Comparison of ENCODE assay signal across 17 mouse cellular contexts in the genomic region with DNA sequence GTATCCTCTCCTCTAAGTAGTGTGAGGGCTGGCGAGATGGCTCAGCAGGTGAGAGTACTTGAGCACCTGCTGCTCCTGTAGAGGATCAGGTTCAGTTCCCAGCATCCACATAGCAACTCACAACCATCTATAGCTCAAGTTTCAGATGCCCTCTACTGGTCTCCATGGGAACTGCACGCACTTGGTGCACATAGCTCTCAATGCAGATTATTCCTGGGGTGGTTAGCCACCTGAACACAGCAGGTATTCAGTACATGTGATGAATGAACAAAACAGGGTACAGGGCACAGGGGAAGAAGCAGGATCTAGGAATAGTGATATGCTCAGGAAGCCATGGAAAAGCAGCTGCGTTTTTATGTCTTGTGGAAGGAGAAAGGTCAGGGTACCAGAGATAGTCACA. TPM values are rescaled to one million over a fixed set of nuclear protein-coding genes. Genes with fewer than 3 reads are reported as not detected.
A peak's percentile ranks its signal among the peaks of the same experiment; 100 is the strongest.
DNase-seq lines count a peak whose midpoint lies in the region; ATAC-seq and TF ChIP-seq lines count a peak whose summit lies in the region.
"Had no signal": no experiment of that assay in that cellular context is flagged by ENCODE, and none has a peak within 500 bp of the region (broad histone marks: within the 10 kb centered on the region; RNA-seq: fewer than 3 reads in every experiment).

No protein-coding gene starts in this region.

- H3K9ac ChIP-seq in lung, postnatal 0 days (replicated peaks; ENCODE audit: low read depth), result no peak overlapping the region
- H3K9ac ChIP-seq: embryonic facial prominence, embryonic 13.5 days; heart, embryonic 15.5 days; limb, embryonic 13.5 days; lung, embryonic 15.5 days; neural tube, embryonic 12.5 days; stomach, embryonic 15.5 days had no signal

- H3K4me1 ChIP-seq in kidney, adult 2 months (ENCODE audit: control insufficient read depth, insufficient read depth, low read length), result no peaks in the 10 kb centered on the region
- no peaks in the 10 kb centered on the region for H3K4me1 ChIP-seq in lung, postnatal 0 days (ENCODE audit: insufficient read depth, low read depth, low read length)
- H3K4me1 ChIP-seq: embryonic facial prominence, embryonic 13.5 days; lung, embryonic 15.5 days; neural tube, embryonic 12.5 days; stomach, embryonic 15.5 days had no signal

- CTCF ChIA-PET in Patski (lab: Charles Lee), result no interaction called here

- no peaks in the 10 kb centered on the region for H3K9me3 ChIP-seq in lung, postnatal 0 days (ENCODE audit: low read length)
- H3K9me3 ChIP-seq: embryonic facial prominence, embryonic 13.5 days; lung, embryonic 15.5 days; stomach, embryonic 15.5 days had no signal

- no peaks in the 10 kb centered on the region for H3K36me3 ChIP-seq in kidney, adult 2 months (ENCODE audit: control insufficient read depth, insufficient read depth, low read length)
- no peaks in the 10 kb centered on the region for H3K36me3 ChIP-seq in lung, postnatal 0 days (ENCODE audit: insufficient read depth, low read length)
- H3K36me3 ChIP-seq: embryonic facial prominence, embryonic 13.5 days; heart, embryonic 15.5 days; limb, embryonic 13.5 days; lung, embryonic 15.5 days; neural tube, embryonic 12.5 days; stomach, embryonic 15.5 days had no signal

- no peaks in the 10 kb centered on the region for H3K27me3 ChIP-seq in kidney, adult 2 months (replicated peaks; ENCODE audit: control insufficient read depth, insufficient read depth, low read length)
- H3K27me3 ChIP-seq in lung, postnatal 0 days (replicated peaks; ENCODE audit: insufficient read depth, low read length), result no peaks in the 10 kb centered on the region
- no peaks in the 10 kb centered on the region for H3K27me3 ChIP-seq in Patski
- H3K27me3 ChIP-seq: embryonic facial prominence, embryonic 13.5 days; heart, embryonic 15.5 days; limb, embryonic 13.5 days; lung, embryonic 15.5 days; neural tube, embryonic 12.5 days; stomach, embryonic 15.5 days had no signal

- POLR2A ChIA-PET in Patski (lab: Charles Lee), result no interaction called here

- in situ Hi-C loops in Patski (cut with MboI; ENCODE audit: low pct_unique_long_range_greater_than_20kb), result no loop called here

- no peak for ATAC-seq in lung, postnatal 0 days
- ATAC-seq in Patski, result no peak
- ATAC-seq: inflammation-experienced regulatory T-cells, adult 6 months had no signal

- 0 out of 2 replicates have a peak, but pooled peaks have one; percentile 26 for TF ChIP-seq CTCF in kidney, adult 2 months (conservative IDR thresholded peaks at IDR 0.05; ENCODE audit: insufficient read depth, insufficient read length, low read depth, low read length)
- peak; percentile 44 for TF ChIP-seq CTCF in lung, postnatal 0 days (IDR thresholded peaks at IDR 0.05)
- TF ChIP-seq CTCF in Patski (IDR thresholded peaks at IDR 0.05), result peak; percentile 53

- DNase-seq in kidney, adult 2 months, result no peak
- no peak for DNase-seq in kidney, adult 8-10 months
- DNase-seq in lung, postnatal 0 days (ENCODE audit: low spot score), result no peak
- DNase-seq in lung, postnatal 25 days (ENCODE audit: low spot score), result no peak
- DNase-seq in ES-CJ7 (ENCODE audit: low read depth, low spot score) (peak; percentile 63), Patski (ENCODE audit: low read depth, low spot score) (no peak)
- no peak for DNase-seq in embryo, embryonic 11 days
- DNase-seq in urinary bladder, adult 18-20 months (ENCODE audit: low spot score in 2 of 2), result no peak
- DNase-seq: adrenal gland, postnatal 25 days; cerebellum, adult 8-10 months had no signal

- no peak overlapping the region for H3K4me2 ChIP-seq in lung, postnatal 0 days (replicated peaks; ENCODE audit: low read depth, low read length)
- H3K4me2 ChIP-seq: embryonic facial prominence, embryonic 13.5 days; heart, embryonic 15.5 days; limb, embryonic 13.5 days; lung, embryonic 15.5 days; neural tube, embryonic 12.5 days; stomach, embryonic 15.5 days had no signal

- no peak for TF ChIP-seq EP300 in lung, postnatal 0 days (IDR thresholded peaks at IDR 0.05)

- TF ChIP-seq POLR2A in kidney, adult 2 months (IDR thresholded peaks at IDR 0.05; ENCODE audit: low read depth, low read length), result no peak

- WGBS in kidney, adult 2 months, result 95% methylated on average over 3 of the region's 3 CpGs
- 94% methylated on average over 3 of the region's 3 CpGs for WGBS in lung, postnatal 0 days

- H3K27ac ChIP-seq in kidney, adult 2 months (ENCODE audit: insufficient read depth, low read depth, low read length), result no peak overlapping the region
- no peak overlapping the region for H3K27ac ChIP-seq in lung, postnatal 0 days (ENCODE audit: low read length)
- H3K27ac ChIP-seq: embryonic facial prominence, embryonic 13.5 days; heart, embryonic 15.5 days; limb, embryonic 13.5 days; lung, embryonic 15.5 days; neural tube, embryonic 12.5 days; stomach, embryonic 15.5 days had no signal

- H3K4me3 ChIP-seq in kidney, adult 2 months (ENCODE audit: insufficient read depth, low read depth, low read length), result no peak overlapping the region
- no peak overlapping the region for H3K4me3 ChIP-seq in lung, postnatal 0 days (ENCODE audit: low read depth, low read length)
- H3K4me3 ChIP-seq: embryonic facial prominence, embryonic 13.5 days; heart, embryonic 15.5 days; limb, embryonic 13.5 days; lung, embryonic 15.5 days; neural tube, embryonic 12.5 days; stomach, embryonic 15.5 days had no signal

RNA-seq across cellular contexts. Expression of gene Cgnl1, which starts 6.0 kb away (rescaled TPM):
- 86.3 and 105 TPM in 2 replicates for polyA plus RNA-seq in kidney, adult 2 months (2012; rRNA removed)
- polyA plus RNA-seq in lung, postnatal 0 days (2015; fragmentation: Nextera tagmentation; extraction: Ambion mirVana), result 26.1 and 28.5 TPM in 2 replicates
- 114 TPM for polyA plus RNA-seq in Patski (2021)
- polyA plus RNA-seq: inflammation-experienced regulatory T-cells, adult 6 months had no signal
